Mouse (Mus musculus) left cerebral cortex, adult 11 months (tissue): ENCODE measurements around the gene Ptpn3.

Experiments used
- DNase-seq: peaks from one replicate; pipeline ENCODE4 v3.0.0; 2022; ENCODE audit warnings: low spot score

The Ptpn3 gene

DNA sequence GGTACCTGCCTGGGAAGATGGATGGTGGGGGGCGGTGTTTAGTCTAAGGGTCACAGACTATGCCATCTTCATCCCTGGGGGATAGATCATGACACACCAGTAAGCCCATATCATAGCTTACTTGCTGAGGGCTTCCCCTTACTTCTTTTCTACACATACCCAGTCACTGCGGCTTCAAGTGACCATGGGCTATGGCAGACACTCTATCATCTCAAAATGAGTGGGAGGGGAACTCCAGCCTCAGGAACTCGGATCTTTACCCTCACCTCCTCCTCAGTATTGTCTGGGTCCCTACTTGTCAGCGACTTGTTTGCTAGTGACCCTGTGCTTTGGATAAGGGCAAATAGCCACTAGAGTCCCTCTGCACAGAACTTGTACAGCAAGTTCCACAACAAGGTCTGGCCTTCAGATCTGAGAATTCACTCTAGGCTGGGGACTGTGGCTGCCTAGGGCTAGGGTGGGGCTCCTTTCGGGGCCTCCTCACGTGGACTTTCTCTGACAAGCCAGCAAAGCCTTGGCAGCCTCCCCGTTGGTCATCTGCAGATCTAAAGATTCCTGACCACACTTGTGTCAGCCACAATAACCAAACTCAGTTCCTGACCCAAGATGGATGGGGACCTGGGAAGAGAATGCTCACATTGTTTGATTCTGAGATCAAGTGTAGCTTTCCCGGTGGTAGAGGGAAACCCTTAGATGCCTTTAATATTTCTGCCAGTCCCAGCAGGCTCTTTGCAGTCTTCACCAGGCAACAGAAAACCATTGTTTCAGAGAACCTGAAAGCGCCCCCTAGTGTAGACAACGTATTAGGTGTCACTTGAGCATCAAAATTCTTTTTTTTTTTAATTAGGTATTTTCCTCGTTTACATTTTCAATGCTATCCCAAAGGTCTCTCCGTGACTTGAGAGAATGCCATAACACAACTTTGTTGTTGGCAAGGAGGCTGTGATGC, 134.4 kb downstream of the Ptpn3 start:
- no peak for DNase-seq

DNA sequence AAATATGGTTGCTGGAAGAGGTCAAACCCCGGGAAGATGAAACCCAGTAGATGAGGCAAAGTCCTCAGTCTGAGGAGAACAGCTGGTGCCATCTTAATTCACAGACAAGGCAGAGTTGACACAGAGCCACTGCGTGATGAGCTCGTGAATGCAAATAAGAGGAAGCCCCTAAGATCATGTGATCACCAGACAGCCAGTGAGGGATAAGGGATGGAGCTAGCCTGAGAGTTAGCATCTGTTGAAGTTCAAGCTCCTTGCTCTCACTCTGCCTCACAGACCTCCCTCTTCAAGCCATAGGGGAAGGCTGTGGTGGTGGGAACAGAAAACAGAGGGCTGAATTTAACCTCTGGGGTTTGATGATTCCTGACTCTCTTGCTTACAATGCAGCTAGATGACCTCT, 136.0 kb downstream of the Ptpn3 start:
- no peak for DNase-seq

DNA sequence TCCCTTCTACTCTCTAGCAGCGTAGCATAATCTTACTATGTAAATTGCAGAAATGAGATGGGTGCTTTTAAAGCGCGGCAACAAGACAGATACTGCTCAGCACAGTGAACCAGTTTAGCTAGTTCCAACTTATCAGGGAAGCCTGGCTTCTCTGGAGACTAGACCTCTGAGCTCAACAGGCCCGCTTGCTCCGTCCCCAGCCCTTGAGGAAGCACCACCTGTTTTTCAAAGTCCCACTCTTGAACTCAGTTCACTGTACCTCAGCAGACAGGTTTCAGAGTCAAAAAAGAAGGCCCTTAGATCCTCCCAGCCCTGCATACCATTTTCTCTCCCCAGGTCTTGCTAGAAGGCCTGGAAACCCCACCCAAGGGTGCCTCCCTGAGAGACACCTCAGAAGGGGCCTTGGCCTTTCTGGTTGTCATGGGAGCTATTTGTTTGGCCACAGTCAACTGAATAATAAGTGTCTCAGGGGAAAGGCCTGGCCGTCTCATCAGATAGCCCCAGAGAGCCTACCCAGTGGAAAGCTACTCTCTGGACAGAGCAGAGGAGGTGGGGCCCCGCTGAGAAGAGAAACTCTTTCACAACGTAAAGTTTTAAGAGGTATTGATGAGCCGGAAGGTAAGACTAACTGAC, 136.9 kb downstream of the Ptpn3 start:
- no peak for DNase-seq

DNA sequence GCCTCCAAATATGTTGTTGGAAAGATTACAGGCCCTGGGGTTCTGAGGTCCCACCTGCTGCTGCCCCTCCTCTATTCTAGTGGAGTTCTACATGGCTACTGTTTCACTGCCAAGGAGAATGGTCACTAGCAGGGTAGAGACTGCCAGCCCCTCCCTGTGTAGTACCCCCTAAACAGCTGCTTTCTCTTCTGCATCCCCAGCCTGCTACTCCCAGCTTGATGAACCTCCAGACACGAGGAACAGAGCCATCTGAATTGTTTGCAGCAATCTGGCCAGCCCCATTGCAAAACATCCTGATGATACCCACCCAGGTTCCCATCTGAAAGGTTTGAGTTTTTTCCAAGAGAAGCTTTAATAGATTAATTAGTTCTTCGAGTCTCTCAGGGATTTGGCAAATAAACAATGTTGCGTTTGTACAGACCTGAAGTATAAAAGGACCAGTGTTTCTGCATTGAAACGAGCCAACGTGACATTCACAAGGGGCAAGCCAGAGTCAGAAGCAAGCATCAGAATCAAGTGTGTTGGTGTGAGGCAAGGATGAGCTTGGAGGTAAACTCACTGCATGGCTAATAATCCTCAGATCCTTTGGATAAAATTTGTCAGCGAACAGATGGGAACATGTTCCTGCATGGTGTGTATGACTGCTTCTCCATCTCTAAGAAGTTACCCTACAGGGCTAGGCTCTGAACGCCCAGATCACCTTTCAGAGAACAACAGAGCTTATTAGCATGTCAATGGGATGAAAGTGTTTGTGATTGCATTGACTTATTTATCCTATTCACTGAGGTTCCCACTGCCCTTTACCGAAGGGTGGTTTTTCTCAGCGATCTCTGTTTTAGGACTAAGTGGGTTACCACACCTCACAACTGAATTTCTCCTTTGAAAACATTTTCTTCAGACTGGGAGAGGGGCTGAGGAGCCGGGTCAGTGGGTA, 138.6 kb downstream of the Ptpn3 start:
- no peak for DNase-seq

DNA sequence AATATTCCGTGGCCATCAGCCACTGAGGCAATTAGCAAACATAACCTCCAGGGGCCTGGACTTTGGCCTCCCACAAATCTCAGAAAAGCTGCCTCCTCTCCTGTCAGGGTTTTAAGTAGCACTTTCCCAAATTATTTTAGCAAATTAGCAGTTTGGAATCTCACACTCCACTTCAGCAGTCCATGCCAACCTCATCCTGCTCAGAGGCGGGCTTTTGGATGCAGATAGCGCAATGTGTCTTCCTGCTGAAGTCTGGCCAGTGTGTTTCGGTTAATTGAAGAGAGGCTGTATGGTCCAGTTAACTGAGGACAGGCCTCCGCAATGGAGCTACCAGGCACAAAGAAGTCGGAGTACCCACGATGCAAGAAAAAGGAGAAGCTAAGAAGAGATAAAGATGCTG, 141.1 kb downstream of the Ptpn3 start:
- DNase-seq = no peak

DNA sequence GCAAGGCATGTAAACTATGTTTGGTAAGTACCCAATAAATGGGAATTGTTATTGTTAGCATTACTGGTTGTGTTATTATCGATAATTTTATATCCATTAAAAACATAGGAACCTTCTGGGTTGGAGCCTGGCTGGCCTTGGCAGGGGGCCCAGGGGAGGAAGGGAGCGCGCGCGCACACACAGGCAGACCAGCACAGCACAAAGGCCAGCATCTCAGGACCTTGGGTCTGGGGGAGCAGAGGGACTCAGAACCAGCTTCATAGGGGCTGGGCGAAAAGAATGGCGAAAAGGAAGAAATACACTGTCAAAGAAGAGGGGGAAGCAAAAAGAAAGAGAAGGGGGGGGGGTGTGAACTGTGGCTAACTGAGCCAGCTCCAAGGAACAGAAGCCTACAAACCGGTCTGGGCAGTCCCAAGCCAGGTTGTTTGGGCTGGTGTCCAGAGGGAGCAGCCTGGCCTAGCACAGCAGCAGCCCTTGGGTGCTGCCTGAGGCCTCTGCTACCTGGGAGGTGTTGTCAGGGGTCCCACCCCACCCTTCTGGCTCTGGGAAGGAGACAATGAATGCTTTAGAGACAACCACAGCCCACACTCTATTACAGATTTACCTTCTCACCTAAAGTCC, 145.0 kb downstream of the Ptpn3 start:
- DNase-seq = no peak

DNA sequence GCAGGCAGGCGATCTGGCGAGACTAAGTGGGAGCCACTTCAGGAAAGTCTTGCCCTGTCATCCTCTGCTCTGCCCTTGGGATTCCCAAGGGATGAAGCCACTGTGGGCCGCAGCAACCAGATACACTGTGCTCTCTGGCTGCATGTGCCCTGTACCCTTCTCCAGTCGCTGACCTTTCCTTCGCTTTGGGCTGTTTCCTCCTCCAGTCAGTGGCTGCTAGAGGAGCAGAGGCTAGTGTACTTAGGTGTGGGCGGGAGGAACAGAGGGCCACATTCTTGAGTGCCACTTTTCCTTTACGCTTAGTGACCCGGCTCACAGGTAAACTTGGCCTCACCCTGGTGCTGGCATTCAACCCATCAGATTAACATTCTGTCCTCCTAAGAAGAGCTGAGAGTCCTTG, 147.8 kb downstream of the Ptpn3 start:
- no peak for DNase-seq

DNA sequence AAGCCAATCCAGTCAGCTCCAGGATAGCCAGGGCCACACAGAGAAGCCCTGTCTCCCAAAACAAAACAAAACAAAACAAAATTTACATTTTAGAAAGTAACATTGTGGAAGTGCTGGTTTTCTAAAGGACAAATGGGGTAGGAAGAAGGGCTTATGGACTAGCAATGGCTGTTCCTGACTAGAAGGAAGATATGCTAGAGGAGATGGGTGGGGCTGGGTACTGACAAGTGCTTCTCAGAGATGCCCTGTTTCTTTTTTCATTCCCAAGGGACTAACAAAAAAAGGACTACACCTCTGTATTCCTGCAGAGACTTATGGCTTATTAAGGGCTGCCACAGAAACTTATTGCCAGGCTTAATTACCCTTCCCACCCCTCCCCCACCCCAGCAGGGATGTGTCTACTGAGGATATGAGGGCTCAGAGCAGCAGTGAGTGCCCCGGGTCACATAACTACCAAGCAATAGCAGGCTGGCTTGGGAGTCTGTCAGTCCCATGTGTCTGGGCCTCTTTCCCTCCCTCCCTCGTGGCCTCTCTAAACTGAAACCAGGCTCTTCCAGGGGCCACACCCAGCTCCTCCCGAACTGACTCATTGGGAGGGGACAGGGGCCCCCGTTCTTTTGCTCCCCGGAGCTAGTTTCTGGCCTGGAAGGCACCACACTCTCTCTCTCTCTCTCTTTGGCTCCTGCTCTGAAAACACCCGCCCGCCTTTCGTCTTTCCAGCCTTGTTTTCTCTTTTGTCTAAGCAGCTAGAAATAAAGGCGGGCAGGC, 148.4 kb downstream of the Ptpn3 start:
- no peak for DNase-seq

DNA sequence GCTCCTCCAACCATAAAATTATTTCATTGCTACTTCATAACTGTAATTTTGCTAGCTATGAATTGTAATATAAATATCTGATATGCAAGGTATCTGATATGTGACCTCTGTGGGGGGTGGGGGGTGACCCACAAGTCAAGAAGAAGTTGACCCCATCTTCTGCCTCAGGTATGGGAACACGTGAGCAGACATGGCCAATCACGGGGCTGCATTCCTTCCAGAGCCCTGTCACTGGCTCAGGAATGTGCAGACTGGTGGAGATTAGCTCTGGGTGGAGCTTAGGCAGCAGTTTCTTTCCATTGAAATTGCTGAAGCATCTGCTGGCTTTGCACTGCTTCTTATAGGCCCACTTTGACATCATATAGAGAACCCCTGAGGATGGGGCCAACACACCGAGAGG, 153.5 kb downstream of the Ptpn3 start:
- DNase-seq = no peak

DNA sequence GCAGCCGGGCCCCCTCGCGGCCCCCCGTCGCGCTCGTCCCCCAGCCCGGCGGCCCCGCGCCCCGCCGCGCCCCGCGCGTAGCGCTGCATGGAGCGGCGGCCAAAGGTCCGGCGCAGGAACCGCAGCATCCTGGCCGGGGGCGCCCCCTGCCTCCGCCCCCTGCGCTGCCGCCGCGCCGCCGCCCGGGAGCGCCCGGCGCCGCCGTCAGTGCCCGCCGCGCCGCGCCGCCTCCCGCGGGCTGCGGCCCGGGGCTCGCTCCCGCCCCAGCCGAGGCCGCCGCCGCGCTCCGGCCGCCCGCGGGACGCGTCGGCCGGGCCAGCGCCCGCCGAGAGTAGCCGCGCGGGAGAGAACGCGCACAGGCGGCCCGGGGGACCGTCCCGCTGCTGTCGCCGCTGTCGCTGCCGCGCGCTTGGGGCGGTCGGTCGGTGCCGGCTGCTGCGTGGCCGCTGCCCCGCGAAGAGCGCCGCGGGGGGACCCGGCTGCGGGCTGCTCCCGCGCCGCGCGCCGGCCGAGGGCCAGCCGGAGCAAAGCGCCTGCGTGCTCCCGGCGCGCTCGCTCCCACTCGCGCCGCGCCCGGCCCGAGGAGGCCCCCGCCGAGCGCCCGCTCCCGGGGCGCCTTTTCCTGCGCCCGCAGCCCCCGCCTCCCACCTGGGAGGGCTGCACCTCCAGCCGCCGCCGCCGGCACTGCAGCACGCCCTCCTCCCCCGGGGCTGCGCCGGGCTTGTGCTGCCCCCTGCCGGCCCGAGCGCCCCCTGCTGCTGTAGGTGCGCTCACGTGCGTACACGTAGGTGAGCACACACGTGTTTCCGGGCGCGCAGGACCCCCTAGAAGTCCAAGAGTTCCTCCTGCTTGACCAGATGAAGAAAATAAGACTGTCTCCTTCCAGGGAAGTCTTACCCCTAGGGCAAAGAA, 158.4 kb downstream of the Ptpn3 start, which contains the start of gene Epb41l4b:
Epb41l4b (minus strand) TSS at position 412 of the 912 bp plus-strand sequence.
- DNase-seq = peak; percentile 70

DNA sequence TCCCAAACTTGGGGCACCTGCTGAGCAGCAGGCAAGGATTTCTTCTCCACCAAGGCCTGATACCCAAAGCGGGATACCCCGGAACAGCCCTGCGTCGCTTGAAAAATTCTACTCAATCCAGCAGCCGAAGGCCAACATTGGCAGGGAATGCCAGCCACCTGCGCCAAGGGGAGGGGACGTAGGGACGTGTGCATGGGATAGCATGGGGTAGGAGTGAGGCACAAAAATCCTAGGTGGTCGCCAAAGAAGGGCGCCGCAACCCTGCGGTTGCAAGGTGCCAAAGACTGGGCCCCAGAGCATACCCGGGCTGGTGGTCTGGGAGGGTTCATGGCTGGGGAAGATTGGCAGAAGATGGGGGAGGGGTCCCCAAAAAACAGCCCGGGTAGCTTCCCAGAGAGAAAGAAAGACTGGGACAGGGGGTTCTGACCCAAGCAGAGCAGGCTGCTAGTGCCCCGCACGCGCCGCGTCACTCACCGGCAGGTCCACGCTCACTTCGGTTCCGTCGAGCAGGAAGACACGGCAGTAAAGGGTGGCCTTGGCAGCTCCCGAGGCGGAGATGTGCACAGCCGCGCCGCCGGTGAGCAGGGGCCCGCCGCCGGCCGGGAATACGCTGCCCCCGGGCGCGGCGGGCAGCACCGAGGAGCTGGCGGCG, 159.1 kb downstream of the Ptpn3 start:
- no peak for DNase-seq

DNA sequence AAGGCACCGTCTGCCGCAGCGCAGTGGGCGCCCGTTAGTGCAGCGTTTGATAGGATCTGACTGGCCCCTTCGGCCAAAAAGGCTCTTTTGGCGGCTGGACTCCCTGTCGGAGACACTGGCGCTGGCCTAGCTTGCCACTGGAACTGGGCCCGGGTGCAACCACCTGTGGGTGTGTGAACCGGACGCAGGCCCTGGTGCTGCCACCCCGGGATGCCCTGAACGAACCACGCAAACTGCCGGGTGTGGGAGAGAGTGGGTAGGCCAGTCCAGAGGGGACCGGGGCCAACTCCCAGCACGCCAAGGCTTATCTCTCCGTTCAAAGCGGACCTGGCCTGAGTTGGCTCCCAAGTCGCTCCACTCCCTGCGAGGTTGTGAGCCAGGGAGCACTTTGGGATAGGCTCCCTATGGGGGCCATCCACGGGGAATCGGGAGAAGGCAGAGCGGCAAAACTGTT, 159.7 kb downstream of the Ptpn3 start:
- no peak for DNase-seq

DNA sequence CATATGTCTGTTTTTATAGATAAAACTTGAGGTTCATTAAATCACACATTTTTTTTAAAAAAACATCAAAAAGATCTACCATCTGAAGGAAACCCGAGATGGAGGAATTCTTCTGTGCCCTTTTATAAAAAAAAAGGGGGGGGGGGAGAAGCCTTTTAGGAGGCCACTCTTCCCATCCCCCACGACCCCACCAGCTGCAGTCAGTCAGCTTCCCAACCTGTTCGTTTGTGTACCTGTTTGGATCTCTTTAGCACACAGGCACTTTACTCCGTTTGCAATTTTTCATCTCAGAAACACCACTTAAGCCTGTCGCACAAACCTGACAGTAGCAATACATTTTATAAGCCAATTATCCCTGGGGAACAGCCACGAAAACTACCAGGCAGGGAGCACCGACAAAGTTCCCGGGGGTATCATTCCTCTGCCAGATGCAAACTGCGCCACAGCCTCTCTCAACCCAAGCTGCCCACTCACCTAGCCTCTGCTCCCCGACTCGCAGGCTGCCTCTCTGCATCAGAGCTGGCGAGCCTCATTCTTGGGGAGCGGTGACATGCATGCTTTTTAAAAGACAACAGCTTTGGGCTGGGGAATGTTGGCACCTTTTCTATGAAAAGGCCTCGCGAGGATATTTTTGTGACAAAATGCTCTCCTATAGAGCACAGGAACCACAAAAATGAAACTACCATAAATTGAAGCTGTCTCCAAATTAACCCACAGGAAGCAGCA, 160.5 kb downstream of the Ptpn3 start:
- DNase-seq = no peak
